Mouse (Mus musculus) kidney, postnatal 0 days (tissue): ENCODE results near the gene Tulp4. TPM values are rescaled to one million over a fixed set of nuclear protein-coding genes. Genes with fewer than 3 reads are reported as not detected.
A peak's percentile ranks its signal among the peaks of the same experiment; 100 is the strongest.

Source experiments
- ATAC-seq: fragments of 200-750 bp; cut with Nextera tagmentation; replicated peaks from 2 replicates; pipeline ENCODE4 v1.8.0; 2017; ENCODE audit warnings: low read depth, moderate number of reproducible peaks, moderate TSS enrichment, moderate library complexity; ENCODE audit not compliant: low FRiP score
- DNase-seq: peaks from one replicate; pipeline ENCODE4 v3.0.0-alpha.2; 2016; ENCODE audit warnings: low spot score
- H3K27ac ChIP-seq: fragments of 300-500 bp; sonication (generic); 2 replicates; pipeline ENCODE4 v1.5.1; 2014; ENCODE audit warnings: mild to moderate bottlenecking
- H3K27me3 ChIP-seq: fragments of 300-500 bp; sonication (generic); 2 replicates; pipeline ENCODE4 v1.6.1; 2014; ENCODE audit warnings: low read length, mixed read lengths; ENCODE audit not compliant: insufficient read depth
- H3K36me3 ChIP-seq: fragments of 300-500 bp; sonication (generic); 2 replicates; pipeline ENCODE4 v1.6.1; 2014; ENCODE audit warnings: low read length, mixed read lengths; ENCODE audit not compliant: insufficient read depth
- H3K4me1 ChIP-seq: fragments of 300-500 bp; sonication (generic); replicated peaks from 2 replicates; pipeline ENCODE4 v1.6.1; 2014; ENCODE audit warnings: antibody characterized with exemption, low read length, mixed read lengths; ENCODE audit not compliant: insufficient read depth
- H3K4me2 ChIP-seq: fragments of 300-500 bp; sonication (generic); 2 replicates; pipeline ENCODE4 v1.6.1; 2014; ENCODE audit warnings: mild to moderate bottlenecking, low read length, moderate library complexity, mixed read lengths
- H3K4me3 ChIP-seq: fragments of 300-500 bp; sonication (generic); replicated peaks from 2 replicates; pipeline ENCODE4 v1.5.1; 2014; ENCODE audit warnings: low read depth, low read length
- H3K9ac ChIP-seq: fragments of 300-500 bp; sonication (generic); 2 replicates; pipeline ENCODE4 v1.6.1; 2014; ENCODE audit warnings: low read depth, low read length
- H3K9me3 ChIP-seq: fragments of 300-500 bp; sonication (generic); replicated peaks from 2 replicates; pipeline ENCODE4 v1.6.1; 2016; ENCODE audit warnings: low read length, inconsistent platforms, mixed read lengths
- CTCF ChIP-seq: IDR thresholded peaks from 2 replicates; pipeline ENCODE4 v1.5.1; 2016; ENCODE audit warnings: antibody characterized with exemption, low read depth, mild to moderate bottlenecking, moderate library complexity
- WGBS: fragments of 180-500 bp; shearing (Covaris S2); extraction: QIAGEN DNeasy Blood & Tissue Kit; methylation state at CpG from one replicate; pipeline ENCODE4 v1.1.7; 2014; 5-methylcytosine and 5-hydroxymethylcytosine counted together
- polyA plus RNA-seq: library from polyadenylated mRNA; unstranded; fragments of >200 nt; fragmentation: Nextera tagmentation; extraction: Ambion mirVana; gene quantifications from 2 replicates; pipeline ENCODE4 v1.2.1, GENCODE M21; 2015

Tulp4 gene
- polyA plus RNA-seq, result 43.8 and 57.3 TPM in 2 replicates

GRCm38 (mm10) chr17:6106361-6107014 lies at the start of gene Tulp4:
Gene Tulp4, plus strand, starts transcription at chr17:6106437.
- H3K9ac ChIP-seq, result peak within 1 kb of the TSS; percentile 88
- H3K36me3 ChIP-seq, result no peaks in the 10 kb centered on the region
- H3K9me3 ChIP-seq, result no peaks in the 10 kb centered on the region
- no peak for TF ChIP-seq CTCF
- DNase-seq (peak; percentile 91), ATAC-seq (peak; percentile 94)
- H3K27ac ChIP-seq, result peak within 1 kb of the TSS; percentile 86
- 0 out of 2 replicates have a peak, but pooled peaks cover 7% of the 10 kb centered on the region for H3K4me1 ChIP-seq
- WGBS, result under 1% methylated on average over 32 of the region's 76 CpGs
- H3K4me3 ChIP-seq, result peak within 1 kb of the TSS; percentile 62
- H3K27me3 ChIP-seq, result no peaks in the 10 kb centered on the region
- H3K4me2 ChIP-seq, result peak within 1 kb of the TSS; percentile 87

- H3K9me3 ChIP-seq, result no peaks in the 10 kb centered on the region
- no peak for ATAC-seq
- no peak overlapping the region for H3K9ac ChIP-seq
- WGBS, result 62% methylated on average over 8 of the region's 8 CpGs
- H3K27me3 ChIP-seq, result no peaks in the 10 kb centered on the region
- DNase-seq, result no peak
- no peak for TF ChIP-seq CTCF
- peaks cover 23% of the 10 kb centered on the region for H3K36me3 ChIP-seq
- H3K27ac ChIP-seq, result no peak overlapping the region
- H3K4me1 ChIP-seq, result no peaks in the 10 kb centered on the region
- no peak overlapping the region for H3K4me3 ChIP-seq
- no peak overlapping the region for H3K4me2 ChIP-seq
Observed at GRCm38 (mm10) chr17:6062793-6063192, 43.4 kb upstream of the Tulp4 start.

- WGBS, result 82% methylated on average over 5 of the region's 5 CpGs
Observed at GRCm38 (mm10) chr17:6063532-6063931, 42.7 kb upstream of the Tulp4 start.

GRCm38 (mm10) chr17:6066021-6066420 lies 40.2 kb upstream of the Tulp4 start:
- Histone ChIP-seq H3K4me1 (no peaks in the 10 kb centered on the region), H3K9ac (no peak overlapping the region), H3K4me2 (no peak overlapping the region), H3K36me3 (peaks cover 16% of the 10 kb centered on the region; the same call in 1 of the 2 replicates), H3K4me3 (no peak overlapping the region), H3K27me3 (no peaks in the 10 kb centered on the region), H3K27ac (no peak overlapping the region), H3K9me3 (no peaks in the 10 kb centered on the region)
- DNase-seq (no peak), ATAC-seq (no peak)
- 94% methylated on average over 2 of the region's 2 CpGs for WGBS
- no peak for TF ChIP-seq CTCF

More at GRCm38 (mm10) chr17:6063532-6063931, 42.7 kb upstream of the Tulp4 start:
- Histone ChIP-seq H3K36me3 (peaks cover 23% of the 10 kb centered on the region), H3K4me2 (no peak overlapping the region), H3K27me3 (no peaks in the 10 kb centered on the region), H3K27ac (no peak overlapping the region), H3K9ac (no peak overlapping the region), H3K9me3 (no peaks in the 10 kb centered on the region), H3K4me3 (no peak overlapping the region), H3K4me1 (no peaks in the 10 kb centered on the region)
- DNase-seq (no peak), ATAC-seq (no peak)
- TF ChIP-seq CTCF, result no peak

- Histone ChIP-seq H3K9me3 (no peaks in the 10 kb centered on the region), H3K27me3 (no peaks in the 10 kb centered on the region), H3K9ac (no peak overlapping the region), H3K4me1 (no peaks in the 10 kb centered on the region), H3K4me2 (no peak overlapping the region), H3K4me3 (no peak overlapping the region), H3K36me3 (peaks cover 16% of the 10 kb centered on the region; the same call in 1 of the 2 replicates), H3K27ac (no peak overlapping the region)
- 93% methylated on average over 7 of the region's 7 CpGs for WGBS
- no peak for TF ChIP-seq CTCF
- DNase-seq (no peak), ATAC-seq (no peak)
Observed at GRCm38 (mm10) chr17:6067613-6068012, 38.6 kb upstream of the Tulp4 start.

GRCm38 (mm10) chr17:6069866-6070265 lies 36.4 kb upstream of the Tulp4 start:
- H3K27me3 ChIP-seq, result no peaks in the 10 kb centered on the region
- peaks cover 8% of the 10 kb centered on the region; the same call in 1 of the 2 replicates for H3K36me3 ChIP-seq
- H3K4me1 ChIP-seq, result no peaks in the 10 kb centered on the region
- TF ChIP-seq CTCF, result no peak
- ATAC-seq (no peak), DNase-seq (no peak)
- no peak overlapping the region for H3K9ac ChIP-seq
- H3K4me2 ChIP-seq, result no peak overlapping the region
- no peak overlapping the region for H3K27ac ChIP-seq
- 90% methylated on average over 6 of the region's 6 CpGs for WGBS
- no peaks in the 10 kb centered on the region for H3K9me3 ChIP-seq
- no peak overlapping the region for H3K4me3 ChIP-seq

- Histone ChIP-seq H3K9ac (no peak overlapping the region), H3K4me1 (no peaks in the 10 kb centered on the region), H3K36me3 (peaks cover 5% of the 10 kb centered on the region; the same call in 1 of the 2 replicates), H3K9me3 (no peaks in the 10 kb centered on the region), H3K4me3 (no peak overlapping the region), H3K27me3 (no peaks in the 10 kb centered on the region), H3K27ac (no peak overlapping the region), H3K4me2 (no peak overlapping the region)
- WGBS, result 19% methylated on average over 7 of the region's 7 CpGs
- no peak for TF ChIP-seq CTCF
- peak; percentile 57; the same call in 1 of the 2 replicates for ATAC-seq
- DNase-seq, result peak; percentile 79
Observed at GRCm38 (mm10) chr17:6073405-6073804, 32.8 kb upstream of the Tulp4 start.
